Mouse (Mus musculus) embryonic facial prominence, embryonic 10.5 days (tissue): Measurements from ENCODE around the gene Fgb. TPM values are rescaled to one million over a fixed set of nuclear protein-coding genes. Genes with fewer than 3 reads are reported as not detected.

Source experiments
- DNase-seq: peaks from one replicate; pipeline ENCODE4 v3.0.0-alpha.2; 2017; ENCODE audit warnings: low spot score
- H3K27ac ChIP-seq: fragments of 300-500 bp; sonication (generic); replicated peaks from 2 replicates; pipeline ENCODE4 v1.5.1; 2016; ENCODE audit warnings: mild to moderate bottlenecking
- H3K27me3 ChIP-seq: fragments of 300-500 bp; sonication (generic); replicated peaks from 2 replicates; pipeline ENCODE4 v1.6.1; 2016; ENCODE audit warnings: low read depth, mild to moderate bottlenecking; ENCODE audit not compliant: poor library complexity, severe bottlenecking
- H3K36me3 ChIP-seq: fragments of 300-500 bp; sonication (generic); replicated peaks from 2 replicates; pipeline ENCODE4 v1.6.1; 2016; ENCODE audit warnings: mild to moderate bottlenecking, moderate library complexity
- H3K4me1 ChIP-seq: fragments of 300-500 bp; sonication (generic); 2 replicates; pipeline ENCODE4 v1.6.1; 2016
- H3K4me3 ChIP-seq: fragments of 300-500 bp; sonication (generic); 2 replicates; pipeline ENCODE4 v1.5.1; 2016; ENCODE audit warnings: mild to moderate bottlenecking, moderate library complexity
- H3K9me3 ChIP-seq: fragments of 300-500 bp; sonication (generic); 2 replicates; pipeline ENCODE4 v1.6.1; 2016; ENCODE audit warnings: mild to moderate bottlenecking
- WGBS: fragments of 180-500 bp; shearing (Covaris S2); methylation state at CpG from one replicate; pipeline ENCODE4 v1.1.7; 2016; 5-methylcytosine and 5-hydroxymethylcytosine counted together
- polyA plus RNA-seq: library from polyadenylated mRNA; unstranded; fragments of >200 nt; fragmentation: Nextera tagmentation; extraction: Ambion mirVana; gene quantifications from 2 replicates; pipeline ENCODE4 v1.2.1, GENCODE M21; 2016

Gene Fgb
- polyA plus RNA-seq, 1 experiment from 2014 or later, result not detected

DNA sequence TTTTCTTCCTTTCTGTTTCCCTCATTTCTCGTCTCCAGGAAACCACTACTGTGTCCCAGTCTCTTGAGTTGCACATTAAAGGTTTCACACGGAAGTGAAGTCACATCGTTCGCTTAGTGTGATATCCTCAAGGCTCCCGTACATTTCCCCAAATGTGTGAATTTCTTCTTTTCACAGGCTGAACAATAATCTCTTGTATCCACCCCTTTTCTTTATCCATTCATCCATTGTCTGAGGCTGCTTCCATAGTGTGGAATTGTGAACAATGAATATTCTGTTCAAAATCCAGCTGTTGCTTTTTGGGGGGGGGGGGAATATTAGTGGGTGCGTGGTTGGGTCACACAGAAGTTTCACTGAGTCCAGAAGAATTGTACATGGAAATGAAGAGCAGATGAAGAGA lies 24.6 kb downstream of the Fgb start:
- H3K4me3 ChIP-seq, result no peak overlapping the region
- H3K27me3 ChIP-seq, result no peaks in the 10 kb centered on the region
- H3K9me3 ChIP-seq, result no peaks in the 10 kb centered on the region
- H3K36me3 ChIP-seq, result no peaks in the 10 kb centered on the region
- 75% methylated on average over 6 of the region's 6 CpGs for WGBS
- DNase-seq, result no peak
- no peaks in the 10 kb centered on the region for H3K4me1 ChIP-seq
- no peak overlapping the region for H3K27ac ChIP-seq

- H3K4me3 ChIP-seq, result no peak overlapping the region
- H3K27me3 ChIP-seq, result no peaks in the 10 kb centered on the region
- H3K27ac ChIP-seq, result no peak overlapping the region
- H3K9me3 ChIP-seq, result no peaks in the 10 kb centered on the region
- 91% methylated on average over 5 of the region's 5 CpGs for WGBS
- H3K4me1 ChIP-seq, result no peaks in the 10 kb centered on the region
- no peak for DNase-seq
- no peaks in the 10 kb centered on the region for H3K36me3 ChIP-seq
Observed at GRCm38 (mm10) chr3:83021176-83021575, 28.5 kb downstream of the Fgb start.

GRCm38 (mm10) chr3:83020387-83020786 lies 29.3 kb downstream of the Fgb start:
- DNase-seq, result no peak
- no peaks in the 10 kb centered on the region for H3K4me1 ChIP-seq
- H3K36me3 ChIP-seq, result no peaks in the 10 kb centered on the region
- 85% methylated on average over 2 of the region's 2 CpGs for WGBS
- no peak overlapping the region for H3K4me3 ChIP-seq
- H3K9me3 ChIP-seq, result no peaks in the 10 kb centered on the region
- no peaks in the 10 kb centered on the region for H3K27me3 ChIP-seq
- H3K27ac ChIP-seq, result no peak overlapping the region

DNA sequence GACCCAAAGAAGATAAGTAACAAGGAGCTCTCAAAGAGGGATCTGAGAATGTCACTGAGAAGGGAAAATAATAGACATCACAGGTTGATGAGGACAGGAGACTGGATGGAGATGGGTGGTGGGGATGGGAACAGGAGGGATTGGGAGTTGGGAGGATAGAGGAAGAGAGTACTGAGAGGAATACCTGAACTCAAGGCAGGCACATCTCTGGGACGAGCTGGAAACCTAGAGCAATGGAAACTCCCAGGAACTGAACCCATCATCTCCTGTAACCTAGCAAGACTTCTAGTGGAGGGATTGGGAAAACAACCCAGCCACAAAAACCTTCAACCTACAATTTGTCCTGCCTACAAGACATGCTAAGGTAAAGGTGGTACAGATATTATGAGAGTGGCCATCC lies 33.4 kb downstream of the Fgb start:
- Histone ChIP-seq H3K36me3 (no peaks in the 10 kb centered on the region), H3K4me3 (no peak overlapping the region), H3K27me3 (no peaks in the 10 kb centered on the region), H3K4me1 (no peaks in the 10 kb centered on the region), H3K27ac (no peak overlapping the region), H3K9me3 (no peaks in the 10 kb centered on the region)
- WGBS, result 88% methylated on average over 1 of the region's 1 CpGs
- no peak for DNase-seq

DNA sequence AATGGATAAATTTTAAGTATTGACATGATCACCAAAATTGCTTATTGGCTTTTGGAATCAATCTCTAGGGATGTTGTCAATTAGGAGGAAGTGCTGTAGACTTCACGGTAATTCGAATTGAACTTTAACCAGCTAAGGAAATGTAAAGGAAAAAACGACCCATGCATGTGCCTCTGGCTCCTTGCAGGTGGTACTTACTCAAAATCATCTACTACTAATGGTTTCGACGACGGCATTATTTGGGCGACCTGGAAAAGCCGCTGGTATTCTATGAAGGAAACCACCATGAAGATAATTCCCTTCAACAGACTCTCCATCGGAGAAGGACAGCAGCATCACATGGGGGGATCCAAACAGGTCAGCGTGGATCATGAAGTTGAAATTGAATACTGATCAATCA lies 35.7 kb downstream of the Fgb start:
- no peaks in the 10 kb centered on the region for H3K36me3 ChIP-seq
- no peak overlapping the region for H3K4me3 ChIP-seq
- H3K27me3 ChIP-seq, result no peaks in the 10 kb centered on the region
- WGBS, result 86% methylated on average over 10 of the region's 10 CpGs
- no peak overlapping the region for H3K27ac ChIP-seq
- no peaks in the 10 kb centered on the region for H3K9me3 ChIP-seq
- DNase-seq, result no peak
- H3K4me1 ChIP-seq, result no peaks in the 10 kb centered on the region

DNA sequence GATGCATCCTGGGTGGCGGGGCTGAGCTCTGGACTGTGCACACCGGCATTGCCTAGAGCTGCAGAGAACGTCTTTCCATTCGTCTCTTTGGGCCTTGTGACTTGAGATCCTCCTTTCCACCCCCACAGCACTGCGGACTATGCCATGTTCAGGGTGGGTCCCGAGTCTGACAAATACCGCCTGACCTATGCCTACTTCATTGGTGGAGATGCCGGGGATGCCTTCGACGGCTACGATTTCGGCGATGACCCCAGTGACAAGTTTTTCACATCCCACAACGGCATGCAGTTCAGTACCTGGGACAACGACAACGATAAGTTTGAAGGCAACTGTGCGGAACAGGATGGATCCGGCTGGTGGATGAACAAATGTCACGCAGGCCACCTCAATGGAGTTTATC lies 37.0 kb downstream of the Fgb start:
- Histone ChIP-seq H3K4me3 (no peak overlapping the region), H3K4me1 (no peaks in the 10 kb centered on the region), H3K9me3 (no peaks in the 10 kb centered on the region), H3K36me3 (no peaks in the 10 kb centered on the region), H3K27ac (no peak overlapping the region), H3K27me3 (no peaks in the 10 kb centered on the region)
- DNase-seq, result no peak
- 92% methylated on average over 19 of the region's 19 CpGs for WGBS

DNA sequence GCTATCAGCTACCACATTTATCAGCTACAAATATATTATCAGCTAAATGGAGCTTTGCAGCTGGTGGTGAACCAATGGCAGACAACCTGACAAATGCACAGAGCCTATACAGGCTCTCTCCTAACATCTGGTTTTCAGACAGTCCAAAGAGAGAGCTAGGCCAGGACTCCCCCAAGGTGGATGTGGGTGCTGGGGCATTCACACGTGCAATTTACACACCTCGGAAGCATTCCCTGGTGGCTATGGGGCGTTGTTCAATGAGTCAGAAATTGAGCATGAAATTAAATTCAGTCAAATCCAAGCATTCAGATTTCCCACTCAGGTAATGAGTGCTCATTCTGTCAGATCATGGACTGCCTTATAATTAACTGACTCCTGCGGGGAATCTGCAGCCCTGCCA lies 38.1 kb downstream of the Fgb start:
- no peaks in the 10 kb centered on the region for H3K36me3 ChIP-seq
- no peak for DNase-seq
- H3K27ac ChIP-seq, result no peak overlapping the region
- H3K9me3 ChIP-seq, result no peaks in the 10 kb centered on the region
- no peaks in the 10 kb centered on the region for H3K27me3 ChIP-seq
- 73% methylated on average over 4 of the region's 4 CpGs for WGBS
- H3K4me3 ChIP-seq, result no peak overlapping the region
- peaks cover 4% of the 10 kb centered on the region; the same call in 1 of the 2 replicates for H3K4me1 ChIP-seq

DNA sequence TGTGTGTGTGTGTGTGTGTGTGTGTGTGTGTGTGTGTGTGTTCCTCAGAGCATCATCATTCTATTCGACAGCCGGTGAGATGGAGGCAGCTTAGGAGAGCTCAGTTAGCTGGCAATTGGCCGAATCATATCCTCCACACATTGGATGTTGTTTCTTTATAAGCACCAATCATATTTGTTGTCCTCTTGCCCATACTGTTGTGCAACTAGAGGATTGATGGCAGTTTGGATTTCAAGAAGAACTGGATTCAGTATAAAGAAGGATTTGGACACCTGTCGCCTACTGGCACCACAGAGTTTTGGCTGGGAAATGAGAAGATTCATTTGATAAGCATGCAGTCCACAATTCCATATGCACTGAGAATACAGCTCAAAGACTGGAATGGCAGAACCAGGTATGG lies 38.5 kb downstream of the Fgb start:
- H3K9me3 ChIP-seq, result no peaks in the 10 kb centered on the region
- no peaks in the 10 kb centered on the region for H3K27me3 ChIP-seq
- 85% methylated on average over 4 of the region's 4 CpGs for WGBS
- H3K36me3 ChIP-seq, result no peaks in the 10 kb centered on the region
- no peak for DNase-seq
- H3K4me3 ChIP-seq, result no peak overlapping the region
- H3K4me1 ChIP-seq, result peaks cover 4% of the 10 kb centered on the region; the same call in 1 of the 2 replicates
- H3K27ac ChIP-seq, result no peak overlapping the region

DNA sequence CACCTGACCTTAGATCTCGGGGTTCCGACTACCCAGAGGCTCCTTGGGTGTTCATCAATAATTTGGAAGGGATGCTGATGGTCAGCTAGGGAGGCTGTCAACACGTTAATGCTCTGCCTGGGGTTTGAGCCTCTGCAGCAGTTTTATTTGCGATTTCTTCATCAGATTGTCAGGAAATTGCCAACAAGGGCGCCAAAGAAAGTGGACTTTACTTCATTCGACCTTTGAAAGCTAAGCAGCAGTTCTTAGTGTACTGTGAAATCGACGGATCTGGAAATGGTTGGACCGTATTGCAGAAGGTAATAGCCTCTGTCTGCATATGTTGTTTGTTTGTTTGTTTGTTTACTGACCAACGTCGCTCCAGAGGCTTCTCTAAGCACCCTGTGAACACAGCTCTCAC lies 39.4 kb downstream of the Fgb start:
- Histone ChIP-seq H3K4me1 (peaks cover 4% of the 10 kb centered on the region; the same call in 1 of the 2 replicates), H3K27ac (no peak overlapping the region), H3K9me3 (no peaks in the 10 kb centered on the region), H3K4me3 (no peak overlapping the region), H3K27me3 (no peaks in the 10 kb centered on the region), H3K36me3 (no peaks in the 10 kb centered on the region)
- DNase-seq, result no peak
- 84% methylated on average over 11 of the region's 11 CpGs for WGBS

DNA sequence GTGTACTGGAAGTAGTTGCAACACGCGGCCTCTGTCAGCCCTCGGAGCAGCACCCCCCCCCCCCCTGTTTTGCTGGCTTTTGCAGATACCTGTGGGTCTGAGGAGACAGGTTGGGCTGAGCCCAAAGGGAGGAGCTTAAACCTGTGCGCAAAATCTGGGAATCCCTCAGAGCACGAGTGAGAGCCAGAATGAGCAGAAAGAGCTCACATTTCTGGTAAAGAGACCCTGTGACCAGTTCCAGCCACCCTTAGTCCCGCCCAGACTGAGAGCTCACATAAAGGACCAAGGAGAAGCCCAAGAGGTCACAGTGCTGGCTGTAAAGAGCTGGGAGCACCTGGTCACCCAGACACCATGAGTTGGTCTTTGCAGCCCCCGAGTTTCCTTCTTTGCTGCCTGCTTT lies 42.1 kb downstream of the Fgb start, which contains the start of gene Fgg:
TSS of gene Fgg (plus strand) at position 168 of the 400 bp plus-strand sequence.
- no peak for DNase-seq
- WGBS, result 46% methylated on average over 7 of the region's 7 CpGs

GRCm38 (mm10) chr3:83004801-83005200 lies 44.9 kb downstream of the Fgb start:
- Histone ChIP-seq H3K4me3 (no peak overlapping the region), H3K27ac (no peak overlapping the region), H3K4me1 (peaks cover 4% of the 10 kb centered on the region; the same call in 1 of the 2 replicates), H3K27me3 (no peaks in the 10 kb centered on the region), H3K9me3 (no peaks in the 10 kb centered on the region), H3K36me3 (no peaks in the 10 kb centered on the region)
- no peak for DNase-seq
- 91% methylated on average over 7 of the region's 7 CpGs for WGBS

More for the DNA sequence above, 42.1 kb downstream of the Fgb start, which contains the start of gene Fgg:
- Histone ChIP-seq H3K9me3 (no peaks in the 10 kb centered on the region), H3K4me3 (no peak within 1 kb of the TSS), H3K27me3 (no peaks in the 10 kb centered on the region), H3K36me3 (no peaks in the 10 kb centered on the region), H3K27ac (no peak within 1 kb of the TSS), H3K4me1 (peaks cover 4% of the 10 kb centered on the region; the same call in 1 of the 2 replicates)

- H3K36me3 ChIP-seq, result no peaks in the 10 kb centered on the region
- H3K9me3 ChIP-seq, result no peaks in the 10 kb centered on the region
- H3K4me1 ChIP-seq, result peaks cover 4% of the 10 kb centered on the region; the same call in 1 of the 2 replicates
- DNase-seq, result no peak
- no peak overlapping the region for H3K4me3 ChIP-seq
- 94% methylated on average over 8 of the region's 8 CpGs for WGBS
- no peaks in the 10 kb centered on the region for H3K27me3 ChIP-seq
- no peak overlapping the region for H3K27ac ChIP-seq
Observed at GRCm38 (mm10) chr3:83003068-83003467, 46.6 kb downstream of the Fgb start.

DNA sequence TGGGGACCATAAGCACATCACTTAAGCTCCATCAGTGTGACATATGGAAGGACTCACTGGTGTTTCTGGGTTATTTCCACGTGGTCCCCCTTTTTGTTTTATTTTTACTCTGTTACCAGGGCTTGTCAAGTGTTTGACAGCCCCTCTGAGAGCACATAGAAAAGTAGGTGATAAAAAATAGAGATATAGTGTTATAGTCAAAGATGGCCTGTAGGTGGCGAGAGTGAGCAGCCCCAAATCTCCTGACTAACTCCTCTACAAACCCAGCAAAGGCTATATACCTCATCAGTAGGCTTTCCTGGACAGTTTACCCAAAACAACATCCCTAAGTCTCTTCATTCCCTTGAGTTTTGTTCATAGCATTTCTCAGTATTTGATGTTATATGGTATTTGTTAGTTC lies 47.5 kb downstream of the Fgb start:
- whole genome bisulfite sequencing, result 0% methylated on average over 2 of the region's 2 CpGs
- Histone ChIP-seq H3K27ac (no peak overlapping the region), H3K27me3 (peaks cover 5% of the 10 kb centered on the region), H3K4me1 (peaks cover 4% of the 10 kb centered on the region; the same call in 1 of the 2 replicates), H3K36me3 (no peaks in the 10 kb centered on the region), H3K9me3 (no peaks in the 10 kb centered on the region), H3K4me3 (no peak overlapping the region)
- peak; percentile 39 for DNase-seq

DNA sequence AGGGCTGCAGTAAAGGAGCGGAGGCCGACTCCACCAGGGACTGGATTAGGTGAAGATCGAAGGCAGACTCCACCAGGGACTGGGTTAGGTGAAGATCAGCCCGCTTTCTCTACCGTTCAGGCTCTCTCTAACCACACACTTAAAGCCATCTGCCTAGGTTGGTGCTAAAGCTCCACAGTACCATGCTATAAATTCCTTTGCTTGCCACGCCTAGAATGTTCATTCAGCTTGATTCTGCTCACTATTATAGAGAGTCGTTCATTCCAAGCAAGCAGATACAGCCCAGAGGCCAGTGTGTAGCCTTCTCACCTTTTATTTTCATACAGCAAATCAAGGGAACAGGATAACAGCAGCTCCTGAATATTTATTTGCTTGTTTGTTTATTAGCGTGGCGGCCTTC lies 49.7 kb downstream of the Fgb start:
- no peak for DNase-seq
- 86% methylated on average over 9 of the region's 9 CpGs for WGBS
- Histone ChIP-seq H3K36me3 (no peaks in the 10 kb centered on the region), H3K4me1 (peaks cover 10% of the 10 kb centered on the region), H3K4me3 (no peak overlapping the region), H3K9me3 (no peaks in the 10 kb centered on the region), H3K27ac (no peak overlapping the region), H3K27me3 (peaks cover 27% of the 10 kb centered on the region)
